24 mouse cellular contexts compared by ENCODE assay signal in the genomic region with DNA sequence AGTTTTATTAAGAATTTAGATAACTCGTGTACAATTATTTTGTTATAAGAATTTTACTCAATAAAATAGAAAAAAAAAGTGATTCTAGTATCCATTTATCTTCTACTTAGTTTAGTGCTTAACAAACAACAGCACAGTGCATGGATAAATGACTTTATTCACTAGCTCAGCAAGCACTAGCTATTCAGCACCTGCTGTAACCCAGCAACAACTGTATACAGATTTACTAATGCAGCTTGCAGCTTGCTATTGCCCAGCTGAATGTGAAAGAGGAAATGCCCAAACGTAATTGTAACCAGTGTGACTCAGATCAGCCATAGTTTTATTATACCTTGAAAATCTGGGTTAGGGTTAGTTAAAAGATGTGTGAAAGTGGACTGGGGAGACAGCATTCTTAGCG.
"Had no signal": no experiment of that assay in that cellular context is flagged by ENCODE, and none has a peak within 500 bp of the region (broad histone marks: within the 10 kb centered on the region; RNA-seq: fewer than 3 reads in every experiment).

No protein-coding gene starts in this region.

- H3K4me3 ChIP-seq: layer of hippocampus, adult 2 months; limb, embryonic 10.5 days; limb, embryonic 13.5 days; liver, embryonic 12.5 days; liver, embryonic 15.5 days; lung, embryonic 15.5 days; megakaryocyte, embryonic 14.5 days; midbrain, embryonic 12.5 days; myocyte; stomach, embryonic 15.5 days had no signal

- H3K9ac ChIP-seq: limb, embryonic 13.5 days; liver, embryonic 12.5 days; liver, embryonic 15.5 days; lung, embryonic 15.5 days; midbrain, embryonic 12.5 days; stomach, embryonic 15.5 days had no signal

- H3K4me2 ChIP-seq: limb, embryonic 13.5 days; liver, embryonic 12.5 days; liver, embryonic 15.5 days; lung, embryonic 15.5 days; midbrain, embryonic 12.5 days; stomach, embryonic 15.5 days had no signal

- H3K27ac ChIP-seq: kidney, postnatal 0 days; layer of hippocampus, adult 2 months; limb, embryonic 10.5 days; limb, embryonic 13.5 days; liver, embryonic 12.5 days; liver, embryonic 15.5 days; lung, embryonic 15.5 days; midbrain, embryonic 12.5 days; stomach, embryonic 15.5 days had no signal

- H3K9me3 ChIP-seq: limb, embryonic 10.5 days; limb, embryonic 13.5 days; liver, embryonic 12.5 days; liver, embryonic 15.5 days; lung, embryonic 15.5 days; megakaryocyte, embryonic 14.5 days; midbrain, embryonic 12.5 days; stomach, embryonic 15.5 days had no signal

- H3K4me1 ChIP-seq: limb, embryonic 10.5 days; liver, embryonic 12.5 days; liver, embryonic 15.5 days; lung, embryonic 15.5 days; megakaryocyte, embryonic 14.5 days; midbrain, embryonic 12.5 days; stomach, embryonic 15.5 days had no signal

- H3K27me3 ChIP-seq: limb, embryonic 13.5 days; liver, embryonic 12.5 days; liver, embryonic 15.5 days; lung, embryonic 15.5 days; megakaryocyte, embryonic 14.5 days; midbrain, embryonic 12.5 days; stomach, embryonic 15.5 days had no signal

- ATAC-seq: liver, embryonic 12.5 days had no signal

- H3K36me3 ChIP-seq: limb, embryonic 10.5 days; limb, embryonic 13.5 days; liver, embryonic 12.5 days; liver, embryonic 15.5 days; lung, embryonic 15.5 days; midbrain, embryonic 12.5 days; stomach, embryonic 15.5 days had no signal

- DNase-seq: kidney, adult 18-20 months; kidney, adult 9 months; kidney, postnatal 25 days; layer of hippocampus, adult 9-11 months; liver; lung, adult 18-20 months; lung, postnatal 10 days; lung, postnatal 36 days; right cerebral cortex, adult 18-20 months; right cerebral cortex, postnatal 14 days; right cerebral cortex, postnatal 4 days; spleen, adult 18-20 months; thymus, postnatal 25 days had no signal
